Mouse (Mus musculus): ENCODE results near the gene Dand5. TPM values are rescaled to one million over a fixed set of nuclear protein-coding genes. Genes with fewer than 3 reads are reported as not detected.

Gene Dand5
- polyA plus RNA-seq, 1 experiment from 2014 or later, result 6.3 TPM

- Histone ChIP-seq H3K27me3 (replicated peaks) (peaks cover 61% of the 10 kb centered on the region), H3K36me3 (no peaks in the 10 kb centered on the region), H3K27ac (no peak overlapping the region), H3K9me3 (no peaks in the 10 kb centered on the region), H3K9ac (no peak overlapping the region), H3K4me2 (no peak overlapping the region), H3K4me3 (replicated peaks) (no peak overlapping the region), H3K4me1 (peaks cover 34% of the 10 kb centered on the region)
- WGBS, result 40% methylated on average over 19 of the region's 19 CpGs
- ATAC-seq (ENCODE audit: insufficient read depth, low FRiP score, low read depth), result no peak
Measured at GRCm38 (mm10) chr8:84779519-84780224, 43.0 kb downstream of the Dand5 start.

- Histone ChIP-seq H3K4me3 (replicated peaks) (no peak overlapping the region), H3K4me1 (peaks cover 28% of the 10 kb centered on the region), H3K9ac (no peak overlapping the region), H3K9me3 (no peaks in the 10 kb centered on the region), H3K36me3 (no peaks in the 10 kb centered on the region), H3K27me3 (replicated peaks) (peaks cover 53% of the 10 kb centered on the region), H3K4me2 (no peak overlapping the region), H3K27ac (no peak overlapping the region)
- no peak for ATAC-seq (ENCODE audit: insufficient read depth, low FRiP score, low read depth)
- WGBS, result 41% methylated on average over 11 of the region's 11 CpGs
Measured at GRCm38 (mm10) chr8:84778638-84779380, 43.8 kb downstream of the Dand5 start.

- Histone ChIP-seq H3K27me3 (replicated peaks) (peaks cover 48% of the 10 kb centered on the region), H3K4me2 (no peak overlapping the region), H3K9me3 (no peaks in the 10 kb centered on the region), H3K4me1 (peaks cover 31% of the 10 kb centered on the region), H3K9ac (no peak overlapping the region), H3K27ac (no peak overlapping the region), H3K4me3 (replicated peaks) (no peak overlapping the region), H3K36me3 (no peaks in the 10 kb centered on the region)
- no peak for ATAC-seq (ENCODE audit: insufficient read depth, low FRiP score, low read depth)
- 65% methylated on average over 10 of the region's 10 CpGs for WGBS
Measured at GRCm38 (mm10) chr8:84777899-84778637, 44.6 kb downstream of the Dand5 start.

GRCm38 (mm10) chr8:84776569-84776968 is 46.1 kb downstream of the Dand5 start:
- no peak overlapping the region for H3K4me2 ChIP-seq
- no peak overlapping the region for H3K9ac ChIP-seq
- WGBS, result no CpG with 5 or more reads among the region's 1 CpGs
- H3K9me3 ChIP-seq, result no peaks in the 10 kb centered on the region
- ATAC-seq (ENCODE audit: insufficient read depth, low FRiP score, low read depth), result no peak
- peaks cover 44% of the 10 kb centered on the region for H3K4me1 ChIP-seq
- H3K36me3 ChIP-seq, result no peaks in the 10 kb centered on the region
- peaks cover 40% of the 10 kb centered on the region for H3K27me3 ChIP-seq (replicated peaks)
- no peak overlapping the region for H3K27ac ChIP-seq
- no peak overlapping the region for H3K4me3 ChIP-seq (replicated peaks)

- 29% methylated on average over 7 of the region's 7 CpGs for WGBS
- Histone ChIP-seq H3K36me3 (peaks cover 4% of the 10 kb centered on the region; the same call in 1 of the 2 replicates), H3K4me2 (peak overlapping the region; percentile 49), H3K27me3 (replicated peaks) (peaks cover 40% of the 10 kb centered on the region), H3K4me3 (replicated peaks) (no peak overlapping the region), H3K4me1 (peaks cover 52% of the 10 kb centered on the region), H3K9ac (no peak overlapping the region), H3K27ac (peak overlapping the region; percentile 90), H3K9me3 (no peaks in the 10 kb centered on the region)
- ATAC-seq (ENCODE audit: insufficient read depth, low FRiP score, low read depth), result no peak
Measured at GRCm38 (mm10) chr8:84775621-84776113, 47.0 kb downstream of the Dand5 start.

GRCm38 (mm10) chr8:84775105-84775591 is 47.5 kb downstream of the Dand5 start:
- ATAC-seq (ENCODE audit: insufficient read depth, low FRiP score, low read depth), result peak; percentile 24; the same call in 1 of the 2 replicates
- Histone ChIP-seq H3K9me3 (no peaks in the 10 kb centered on the region), H3K9ac (0 out of 2 replicates have a peak overlapping the region, but pooled peaks have one; percentile 35), H3K4me2 (peak overlapping the region; percentile 49), H3K27me3 (replicated peaks) (peaks cover 37% of the 10 kb centered on the region), H3K36me3 (peaks cover 4% of the 10 kb centered on the region; the same call in 1 of the 2 replicates), H3K4me1 (peaks cover 53% of the 10 kb centered on the region), H3K27ac (peak overlapping the region; percentile 90), H3K4me3 (replicated peaks) (0 out of 2 replicates have a peak overlapping the region, but pooled peaks have one; percentile 17)
- WGBS, result 24% methylated on average over 13 of the region's 13 CpGs

- peaks cover 37% of the 10 kb centered on the region for H3K27me3 ChIP-seq (replicated peaks)
- H3K4me1 ChIP-seq, result peaks cover 52% of the 10 kb centered on the region
Measured at GRCm38 (mm10) chr8:84774473-84774911, 48.1 kb downstream of the Dand5 start.

GRCm38 (mm10) chr8:84773833-84774232 is 48.8 kb downstream of the Dand5 start:
- peaks cover 34% of the 10 kb centered on the region for H3K27me3 ChIP-seq (replicated peaks)
- no peak overlapping the region for H3K9ac ChIP-seq
- WGBS, result 2% methylated on average over 18 of the region's 19 CpGs
- no peaks in the 10 kb centered on the region for H3K9me3 ChIP-seq
- peak overlapping the region; percentile 31 for H3K4me3 ChIP-seq (replicated peaks)
- peaks cover 4% of the 10 kb centered on the region; the same call in 1 of the 2 replicates for H3K36me3 ChIP-seq
- ATAC-seq (ENCODE audit: insufficient read depth, low FRiP score, low read depth), result peak; percentile 72
- H3K4me2 ChIP-seq, result peak overlapping the region; percentile 51
- peaks cover 45% of the 10 kb centered on the region for H3K4me1 ChIP-seq
- H3K27ac ChIP-seq, result peak overlapping the region; percentile 90

More at GRCm38 (mm10) chr8:84774473-84774911, 48.1 kb downstream of the Dand5 start:
- H3K4me3 ChIP-seq (replicated peaks), result peak overlapping the region; percentile 25
- H3K9ac ChIP-seq, result no peak overlapping the region
- H3K9me3 ChIP-seq, result no peaks in the 10 kb centered on the region
- peaks cover 4% of the 10 kb centered on the region; the same call in 1 of the 2 replicates for H3K36me3 ChIP-seq
- 8% methylated on average over 10 of the region's 10 CpGs for WGBS
- H3K27ac ChIP-seq, result peak overlapping the region; percentile 90
- H3K4me2 ChIP-seq, result peak overlapping the region; percentile 51
- ATAC-seq (ENCODE audit: insufficient read depth, low FRiP score, low read depth), result peak; percentile 49; the same call in 1 of the 2 replicates

- peaks cover 29% of the 10 kb centered on the region for H3K27me3 ChIP-seq (replicated peaks)
- 6% methylated on average over 9 of the region's 9 CpGs for WGBS
- peaks cover 7% of the 10 kb centered on the region; the same call in 1 of the 2 replicates for H3K36me3 ChIP-seq
- peak overlapping the region; percentile 31 for H3K4me3 ChIP-seq (replicated peaks)
- H3K9me3 ChIP-seq, result no peaks in the 10 kb centered on the region
- H3K4me2 ChIP-seq, result peak overlapping the region; percentile 51
- H3K27ac ChIP-seq, result peak overlapping the region; percentile 90
- H3K4me1 ChIP-seq, result peaks cover 41% of the 10 kb centered on the region
- H3K9ac ChIP-seq, result no peak overlapping the region
- ATAC-seq (ENCODE audit: insufficient read depth, low FRiP score, low read depth), result no peak
Measured at GRCm38 (mm10) chr8:84773304-84773703, 49.3 kb downstream of the Dand5 start.

GRCm38 (mm10) chr8:84772628-84773027 is 50.0 kb downstream of the Dand5 start:
- H3K27me3 ChIP-seq (replicated peaks), result peaks cover 25% of the 10 kb centered on the region; the same call in 1 of the 2 replicates
- peaks cover 41% of the 10 kb centered on the region for H3K4me1 ChIP-seq
- peak overlapping the region; percentile 51; the same call in 1 of the 2 replicates for H3K4me2 ChIP-seq
- H3K9me3 ChIP-seq, result no peaks in the 10 kb centered on the region
- H3K36me3 ChIP-seq, result peaks cover 9% of the 10 kb centered on the region; the same call in 1 of the 2 replicates
- no peak for ATAC-seq (ENCODE audit: insufficient read depth, low FRiP score, low read depth)
- 17% methylated on average over 3 of the region's 3 CpGs for WGBS
- H3K4me3 ChIP-seq (replicated peaks), result no peak overlapping the region; the same call in 1 of the 2 replicates
- no peak overlapping the region for H3K9ac ChIP-seq
- H3K27ac ChIP-seq, result no peak overlapping the region; the same call in 1 of the 2 replicates

GRCm38 (mm10) chr8:84771941-84772378 is 50.7 kb downstream of the Dand5 start:
- no peak overlapping the region for H3K9ac ChIP-seq
- peaks cover 14% of the 10 kb centered on the region; the same call in 1 of the 2 replicates for H3K36me3 ChIP-seq
- 20% methylated on average over 34 of the region's 34 CpGs for WGBS
- H3K4me2 ChIP-seq, result peak overlapping the region; percentile 41
- ATAC-seq (ENCODE audit: insufficient read depth, low FRiP score, low read depth), result no peak
- peaks cover 42% of the 10 kb centered on the region for H3K4me1 ChIP-seq
- peaks cover 25% of the 10 kb centered on the region; the same call in 1 of the 2 replicates for H3K27me3 ChIP-seq (replicated peaks)
- H3K27ac ChIP-seq, result peak overlapping the region; percentile 84
- H3K9me3 ChIP-seq, result no peaks in the 10 kb centered on the region
- H3K4me3 ChIP-seq (replicated peaks), result peak overlapping the region; percentile 13; the same call in 1 of the 2 replicates
